Mouse (Mus musculus): ENCODE measurements around the gene Stk39. TPM values are rescaled to one million over a fixed set of nuclear protein-coding genes. Genes with fewer than 3 reads are reported as not detected.

Gene Stk39
- polyA plus RNA-seq, 1 experiment, result 5.5 TPM

DNA sequence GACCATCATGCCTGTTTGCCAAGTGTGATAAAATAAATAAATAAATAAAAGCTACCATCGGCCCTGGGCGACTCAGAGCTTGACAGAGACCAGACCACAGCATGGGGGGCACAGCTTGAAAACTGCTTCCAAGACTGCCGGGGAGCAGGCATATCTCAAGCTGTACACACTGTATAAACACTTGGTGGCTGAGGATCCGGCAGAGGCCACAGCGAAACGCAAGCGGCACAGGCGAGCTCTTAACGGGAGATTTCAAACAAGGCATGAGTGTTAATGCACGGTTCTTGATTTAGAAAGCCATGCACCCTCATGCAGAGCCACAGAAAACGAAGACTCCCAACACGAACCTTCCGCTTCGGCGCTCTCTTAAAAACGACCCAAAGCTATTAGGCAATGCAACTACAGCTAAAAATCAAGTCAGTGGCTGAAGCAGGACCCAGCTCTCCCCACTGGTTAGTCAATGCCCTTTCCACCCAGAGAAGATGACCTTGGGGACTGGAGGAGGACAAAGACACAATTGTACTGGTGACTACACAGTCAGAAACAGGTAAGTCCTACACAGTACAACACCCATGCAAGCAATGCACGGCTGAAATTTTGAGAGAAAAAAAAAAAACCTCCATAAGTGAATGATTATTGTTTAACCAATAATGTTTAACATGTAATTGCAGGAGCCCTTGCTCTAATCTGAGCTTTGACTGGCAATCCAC is 63.6 kb downstream of the Stk39 start:
- Histone ChIP-seq H3K36me3 (ENCODE audit: control insufficient read depth, insufficient read depth, low read length) (no peaks in the 10 kb centered on the region), H3K27ac (ENCODE audit: control insufficient read depth, insufficient read depth, low read length) (no peak overlapping the region), H3K4me1 (replicated peaks; ENCODE audit: control insufficient read depth, insufficient read depth, low read length) (0 out of 2 replicates have a peak, but pooled peaks cover 4% of the 10 kb centered on the region), H3K4me3 (ENCODE audit: control insufficient read depth, insufficient read depth, low read length) (no peak overlapping the region), H3K27me3 (ENCODE audit: control insufficient read depth, insufficient read depth, low read length) (no peaks in the 10 kb centered on the region)
- TF ChIP-seq POLR2A (IDR thresholded peaks at IDR 0.05; ENCODE audit: control insufficient read depth, extremely low read depth, insufficient read depth, low read length, poor library complexity), result no peak
- TF ChIP-seq CTCF (IDR thresholded peaks at IDR 0.05; ENCODE audit: borderline replicate concordance, control insufficient read depth, extremely low read depth, insufficient read depth, low read length, poor library complexity), result no peak
- WGBS, result 97% methylated on average over 17 of the region's 17 CpGs
- DNase-seq, result no peak

DNA sequence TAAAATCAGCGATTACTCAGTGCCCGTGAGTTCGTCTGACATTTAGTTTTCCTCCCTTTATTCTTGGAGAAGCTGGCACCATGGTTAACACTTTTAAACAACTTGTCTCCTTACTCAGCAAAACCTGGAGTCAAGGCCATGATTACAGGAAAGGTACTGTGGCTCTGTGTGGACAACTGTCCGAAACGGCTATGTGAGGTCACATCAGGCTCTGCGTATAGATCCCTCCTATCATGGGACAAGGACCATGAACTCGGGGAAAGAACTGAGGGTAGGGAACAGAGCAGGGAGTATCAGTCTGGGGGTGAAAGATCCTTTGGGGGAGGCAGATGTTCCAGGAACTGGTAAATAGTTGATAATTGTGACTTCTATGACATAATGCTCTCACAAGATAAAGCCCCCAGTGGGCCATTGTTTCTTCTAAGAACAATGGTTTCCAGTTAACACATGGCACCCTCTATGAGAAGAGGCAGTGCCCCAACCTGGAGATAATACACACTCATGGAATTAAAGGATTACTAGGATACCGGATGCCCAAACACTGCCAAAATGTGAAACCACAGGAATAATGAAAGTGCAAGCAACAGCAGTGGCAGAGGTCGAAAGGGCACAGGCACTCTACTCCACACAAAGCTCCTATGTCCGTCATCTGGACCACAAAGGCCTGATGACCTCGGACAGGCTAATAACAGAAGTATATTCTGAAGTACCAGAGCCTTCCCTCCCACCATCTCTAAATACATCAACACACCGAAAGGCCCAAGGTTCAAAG is 64.7 kb downstream of the Stk39 start:
- Histone ChIP-seq H3K4me1 (replicated peaks; ENCODE audit: control insufficient read depth, insufficient read depth, low read length) (0 out of 2 replicates have a peak, but pooled peaks cover 4% of the 10 kb centered on the region), H3K4me3 (ENCODE audit: control insufficient read depth, insufficient read depth, low read length) (no peak overlapping the region), H3K27me3 (ENCODE audit: control insufficient read depth, insufficient read depth, low read length) (no peaks in the 10 kb centered on the region), H3K36me3 (ENCODE audit: control insufficient read depth, insufficient read depth, low read length) (no peaks in the 10 kb centered on the region), H3K27ac (ENCODE audit: control insufficient read depth, insufficient read depth, low read length) (no peak overlapping the region)
- WGBS, result 93% methylated on average over 12 of the region's 12 CpGs
- DNase-seq, result no peak
- TF ChIP-seq POLR2A (IDR thresholded peaks at IDR 0.05; ENCODE audit: control insufficient read depth, extremely low read depth, insufficient read depth, low read length, poor library complexity) (no peak), CTCF (IDR thresholded peaks at IDR 0.05; ENCODE audit: borderline replicate concordance, control insufficient read depth, extremely low read depth, insufficient read depth, low read length, poor library complexity) (no peak)

DNA sequence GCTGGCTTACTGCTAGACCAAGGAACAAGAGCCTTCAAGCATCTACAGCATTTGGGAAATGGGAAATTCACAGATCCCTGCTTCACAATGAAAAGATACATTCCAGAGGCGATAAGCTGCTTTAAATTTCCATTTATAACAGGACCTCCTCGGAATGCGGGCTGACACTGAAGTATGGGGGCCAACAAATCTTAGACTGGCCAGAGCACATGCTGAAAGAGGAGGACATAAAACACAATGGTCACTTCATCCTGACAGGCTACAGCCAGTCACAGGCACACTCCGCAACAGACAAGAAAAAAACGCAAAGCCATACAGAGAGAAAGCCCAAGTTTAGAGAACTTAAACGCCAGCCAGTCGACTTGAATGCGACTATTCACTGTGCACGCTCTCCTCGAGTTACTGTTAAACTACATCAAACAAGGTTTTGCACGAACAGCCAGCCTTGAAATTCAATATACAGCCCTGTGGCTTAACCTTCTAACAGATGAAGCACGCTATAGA is 65.4 kb downstream of the Stk39 start:
- 90% methylated on average over 12 of the region's 12 CpGs for WGBS
- no peak overlapping the region for H3K27ac ChIP-seq (ENCODE audit: control insufficient read depth, insufficient read depth, low read length)
- H3K27me3 ChIP-seq (ENCODE audit: control insufficient read depth, insufficient read depth, low read length), result no peaks in the 10 kb centered on the region
- DNase-seq, result no peak
- TF ChIP-seq CTCF (IDR thresholded peaks at IDR 0.05; ENCODE audit: borderline replicate concordance, control insufficient read depth, extremely low read depth, insufficient read depth, low read length, poor library complexity) (no peak), POLR2A (IDR thresholded peaks at IDR 0.05; ENCODE audit: control insufficient read depth, extremely low read depth, insufficient read depth, low read length, poor library complexity) (no peak)
- 0 out of 2 replicates have a peak, but pooled peaks cover 4% of the 10 kb centered on the region for H3K4me1 ChIP-seq (replicated peaks; ENCODE audit: control insufficient read depth, insufficient read depth, low read length)
- no peaks in the 10 kb centered on the region for H3K36me3 ChIP-seq (ENCODE audit: control insufficient read depth, insufficient read depth, low read length)
- H3K4me3 ChIP-seq (ENCODE audit: control insufficient read depth, insufficient read depth, low read length), result no peak overlapping the region

DNA sequence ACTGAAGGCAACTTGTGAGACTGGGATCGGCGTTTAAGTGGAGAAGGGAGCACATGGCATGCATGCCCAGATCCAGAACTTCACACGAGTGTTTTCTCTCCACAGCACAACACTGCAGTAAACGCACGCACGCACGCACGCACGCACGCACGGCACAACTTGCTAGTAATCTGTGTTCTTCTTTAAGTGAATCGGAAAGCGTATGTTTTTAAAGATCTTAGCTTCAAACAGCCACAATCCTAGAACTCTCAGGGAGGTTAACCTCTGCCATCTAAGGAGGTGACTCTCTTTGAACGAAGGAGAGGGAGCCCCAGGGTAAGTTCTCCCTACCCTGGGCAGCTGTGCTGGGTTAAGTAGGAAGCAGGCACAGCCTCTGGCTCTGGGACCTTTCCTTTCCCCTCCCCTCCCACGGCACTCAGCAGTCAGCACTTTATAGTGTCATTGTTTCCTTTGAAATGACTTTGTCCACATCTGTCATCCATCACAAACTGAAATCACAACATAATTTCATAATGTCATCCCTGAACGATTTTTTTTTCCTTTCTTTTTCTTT is 66.8 kb downstream of the Stk39 start:
- H3K4me3 ChIP-seq (ENCODE audit: control insufficient read depth, insufficient read depth, low read length), result no peak overlapping the region
- TF ChIP-seq CTCF (IDR thresholded peaks at IDR 0.05; ENCODE audit: borderline replicate concordance, control insufficient read depth, extremely low read depth, insufficient read depth, low read length, poor library complexity) (no peak), POLR2A (IDR thresholded peaks at IDR 0.05; ENCODE audit: control insufficient read depth, extremely low read depth, insufficient read depth, low read length, poor library complexity) (no peak)
- WGBS, result 16% methylated on average over 16 of the region's 16 CpGs
- H3K36me3 ChIP-seq (ENCODE audit: control insufficient read depth, insufficient read depth, low read length), result no peaks in the 10 kb centered on the region
- no peaks in the 10 kb centered on the region for H3K27me3 ChIP-seq (ENCODE audit: control insufficient read depth, insufficient read depth, low read length)
- 0 out of 2 replicates have a peak, but pooled peaks cover 4% of the 10 kb centered on the region for H3K4me1 ChIP-seq (replicated peaks; ENCODE audit: control insufficient read depth, insufficient read depth, low read length)
- no peak for DNase-seq
- no peak overlapping the region for H3K27ac ChIP-seq (ENCODE audit: control insufficient read depth, insufficient read depth, low read length)

DNA sequence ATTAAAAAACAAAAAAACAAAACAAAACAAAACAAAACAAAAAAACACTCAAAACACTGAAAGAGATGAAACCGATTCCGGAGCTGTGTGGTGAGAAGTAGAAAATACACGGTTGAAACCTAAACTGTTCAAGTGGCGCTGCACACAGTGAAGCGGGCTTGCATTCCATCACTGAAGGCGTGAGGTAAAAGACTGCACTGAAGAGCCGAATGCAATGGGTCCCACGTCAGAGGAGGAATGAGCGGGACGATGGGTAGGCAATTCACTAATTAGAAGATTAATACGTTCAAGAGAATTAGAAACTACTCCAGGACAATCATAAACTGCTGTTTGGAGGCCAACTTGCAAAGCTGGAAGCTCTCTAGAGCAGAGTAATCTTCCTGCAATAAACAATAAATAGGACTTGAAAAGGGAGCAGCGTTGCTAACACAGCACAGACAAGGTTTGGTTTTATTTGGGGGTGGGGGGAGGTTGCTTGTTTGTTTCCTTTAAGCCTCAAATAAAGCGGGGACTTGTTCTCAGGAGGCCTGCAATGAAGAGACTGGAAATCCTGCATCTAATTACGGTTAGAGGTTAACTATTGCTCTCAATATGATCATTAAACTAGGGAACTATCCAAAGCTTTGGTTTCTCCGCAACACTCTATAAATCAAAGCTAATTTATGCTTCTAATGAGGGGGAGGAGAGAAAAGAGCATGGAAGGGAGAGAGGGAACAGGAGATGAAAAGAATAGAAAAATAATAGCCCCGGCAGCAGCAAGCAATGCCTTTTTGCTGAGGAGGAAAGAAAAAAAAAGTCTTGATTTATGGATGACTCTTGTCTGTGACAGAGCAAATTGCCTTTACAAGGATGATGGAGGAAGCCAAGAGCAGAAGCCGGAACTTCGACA is 67.5 kb downstream of the Stk39 start:
- no peak overlapping the region for H3K27ac ChIP-seq (ENCODE audit: control insufficient read depth, insufficient read depth, low read length)
- TF ChIP-seq POLR2A (IDR thresholded peaks at IDR 0.05; ENCODE audit: control insufficient read depth, extremely low read depth, insufficient read depth, low read length, poor library complexity), result no peak
- no peak for TF ChIP-seq CTCF (IDR thresholded peaks at IDR 0.05; ENCODE audit: borderline replicate concordance, control insufficient read depth, extremely low read depth, insufficient read depth, low read length, poor library complexity)
- no peak for DNase-seq
- no peaks in the 10 kb centered on the region for H3K27me3 ChIP-seq (ENCODE audit: control insufficient read depth, insufficient read depth, low read length)
- no peak overlapping the region for H3K4me3 ChIP-seq (ENCODE audit: control insufficient read depth, insufficient read depth, low read length)
- H3K36me3 ChIP-seq (ENCODE audit: control insufficient read depth, insufficient read depth, low read length), result no peaks in the 10 kb centered on the region
- 76% methylated on average over 18 of the region's 18 CpGs for WGBS
- H3K4me1 ChIP-seq (replicated peaks; ENCODE audit: control insufficient read depth, insufficient read depth, low read length), result 0 out of 2 replicates have a peak, but pooled peaks cover 4% of the 10 kb centered on the region

All from thymus, adult 2 months (tissue).